In genomic region chrX:8193419-8193723, GRCm38 (mm10) we compare ENCODE assay signal across 8 mouse cellular contexts. TPM values are rescaled to one million over a fixed set of nuclear protein-coding genes. Genes with fewer than 3 reads are reported as not detected.
DNase-seq lines count a peak whose midpoint lies in the region; ATAC-seq and TF ChIP-seq lines count a peak whose summit lies in the region.

Gene Ebp, minus strand, starts transcription at chrX:8193512.

- H3K27me3 ChIP-seq in lung, embryonic 15.5 days, result no peaks in the 10 kb centered on the region
- H3K27me3 ChIP-seq in intestine, postnatal 0 days (replicated peaks; ENCODE audit: control insufficient read depth, insufficient read depth, low read length), result no peaks in the 10 kb centered on the region
- no peaks in the 10 kb centered on the region for H3K27me3 ChIP-seq in liver, adult 2 months (ENCODE audit: control insufficient read depth, insufficient read depth, low read length)
- H3K27me3 ChIP-seq in neural tube, embryonic 15.5 days (replicated peaks), result no peaks in the 10 kb centered on the region

- peak; percentile 25; the same call in 1 of the 2 replicates for ATAC-seq in lung, embryonic 15.5 days (ENCODE audit: borderline replicate concordance, extremely low read depth, low FRiP score, low TSS enrichment)
- 0 out of 2 replicates have a peak, but pooled peaks have one; percentile 17 for ATAC-seq in intestine, postnatal 0 days
- ATAC-seq in neural tube, embryonic 15.5 days (ENCODE audit: low FRiP score), result peak; percentile 79

- H3K9ac ChIP-seq in lung, embryonic 15.5 days, result peak within 1 kb of the TSS; percentile 58
- H3K9ac ChIP-seq in intestine, postnatal 0 days (ENCODE audit: low read depth, low read length), result peak within 1 kb of the TSS; percentile 58
- H3K9ac ChIP-seq in liver, adult 2 months (ENCODE audit: low read depth, low read length), result peak within 1 kb of the TSS; percentile 96
- peak within 1 kb of the TSS; percentile 37 for H3K9ac ChIP-seq in neural tube, embryonic 15.5 days (replicated peaks)

- TF ChIP-seq CTCF in brain, embryonic 14.5 days (IDR thresholded peaks at IDR 0.05; ENCODE audit: borderline replicate concordance, extremely low read depth, insufficient read depth, insufficient read length), result no peak
- TF ChIP-seq CTCF in intestine, postnatal 0 days (IDR thresholded peaks at IDR 0.05; ENCODE audit: low read depth), result no peak
- no peak for TF ChIP-seq CTCF in liver, adult 2 months (IDR thresholded peaks at IDR 0.05; ENCODE audit: low read depth, low read length)

- no peak for TF ChIP-seq POLR2A in brain, embryonic 14.5 days (IDR thresholded peaks at IDR 0.05; ENCODE audit: borderline replicate concordance, extremely low read depth, insufficient read depth, insufficient read length, poor library complexity, severe bottlenecking)
- TF ChIP-seq POLR2A in liver, adult 2 months (IDR thresholded peaks at IDR 0.05; ENCODE audit: extremely low read depth, insufficient read depth, low read length), result no peak

- H3K4me1 ChIP-seq in lung, embryonic 15.5 days, result no peaks in the 10 kb centered on the region
- no peaks in the 10 kb centered on the region for H3K4me1 ChIP-seq in intestine, postnatal 0 days (replicated peaks; ENCODE audit: control insufficient read depth, insufficient read depth, low read length)
- H3K4me1 ChIP-seq in liver, adult 2 months (ENCODE audit: control insufficient read depth, insufficient read depth, low read length), result peaks cover 2% of the 10 kb centered on the region; the same call in 1 of the 2 replicates
- H3K4me1 ChIP-seq in neural tube, embryonic 15.5 days, result peaks cover 5% of the 10 kb centered on the region; the same call in 1 of the 2 replicates

- peaks cover 9% of the 10 kb centered on the region; the same call in 1 of the 2 replicates for H3K79me2 ChIP-seq in liver, adult 2 months (ENCODE audit: control insufficient read depth, insufficient read depth, low read length)

- peak within 1 kb of the TSS; percentile 65 for H3K4me2 ChIP-seq in lung, embryonic 15.5 days
- peak within 1 kb of the TSS; percentile 73 for H3K4me2 ChIP-seq in intestine, postnatal 0 days (replicated peaks; ENCODE audit: low read depth)
- peak within 1 kb of the TSS; percentile 63 for H3K4me2 ChIP-seq in neural tube, embryonic 15.5 days

- no peaks in the 10 kb centered on the region for H3K9me3 ChIP-seq in lung, embryonic 15.5 days
- no peaks in the 10 kb centered on the region for H3K9me3 ChIP-seq in intestine, postnatal 0 days (ENCODE audit: control insufficient read depth)
- no peaks in the 10 kb centered on the region for H3K9me3 ChIP-seq in neural tube, embryonic 15.5 days (replicated peaks)

- no peaks in the 10 kb centered on the region for H3K36me3 ChIP-seq in lung, embryonic 15.5 days
- H3K36me3 ChIP-seq in intestine, postnatal 0 days (ENCODE audit: control insufficient read depth, insufficient read depth), result no peaks in the 10 kb centered on the region
- H3K36me3 ChIP-seq in liver, adult 2 months (ENCODE audit: control insufficient read depth, insufficient read depth, low read length), result no peaks in the 10 kb centered on the region; the same call in 1 of the 2 replicates
- no peaks in the 10 kb centered on the region for H3K36me3 ChIP-seq in neural tube, embryonic 15.5 days

- H3K4me3 ChIP-seq in lung, embryonic 15.5 days, result peak within 1 kb of the TSS; percentile 58
- H3K4me3 ChIP-seq in intestine, postnatal 0 days (ENCODE audit: low read depth, low read length), result peak within 1 kb of the TSS; percentile 61
- H3K4me3 ChIP-seq in liver, adult 2 months (ENCODE audit: insufficient read depth, low read depth, low read length), result peak within 1 kb of the TSS; percentile 99
- peak within 1 kb of the TSS; percentile 48 for H3K4me3 ChIP-seq in neural tube, embryonic 15.5 days (replicated peaks)

- DNase-seq in lung, postnatal 4 days, result no peak
- peak; percentile 53 for DNase-seq in brain, embryonic 14.5 days (ENCODE audit: low read depth)
- peak in 1 of 2 experiments; percentile 4 for DNase-seq in heart, adult 18-20 months
- DNase-seq in liver, adult 2 months (ENCODE audit: extremely low read depth, low read depth, low spot score), result peak; percentile 93
- no peak for DNase-seq in spleen, postnatal 4 days (ENCODE audit: low spot score in 2 of 2)

- peak within 1 kb of the TSS; percentile 67; the same call in 1 of the 2 replicates for H3K27ac ChIP-seq in lung, embryonic 15.5 days
- H3K27ac ChIP-seq in intestine, postnatal 0 days (ENCODE audit: low read depth, low read length), result peak within 1 kb of the TSS; percentile 60; the same call in 1 of the 2 replicates
- peak within 1 kb of the TSS; percentile 99 for H3K27ac ChIP-seq in liver, adult 2 months (replicated peaks; ENCODE audit: insufficient read depth, low read depth, low read length)
- peak within 1 kb of the TSS; percentile 80 for H3K27ac ChIP-seq in neural tube, embryonic 15.5 days (replicated peaks)

- whole genome bisulfite sequencing in lung, embryonic 15.5 days, result 24% methylated on average over 10 of the region's 10 CpGs
- WGBS in intestine, postnatal 0 days, result 26% methylated on average over 10 of the region's 10 CpGs
- 2% methylated on average over 10 of the region's 10 CpGs for WGBS in liver, adult 2 months
- WGBS in neural tube, embryonic 15.5 days, result 23% methylated on average over 10 of the region's 10 CpGs

RNA-seq across cellular contexts. Expression of gene Ebp, which starts in this region (rescaled TPM):
- 33.8 and 41.1 TPM in 2 replicates for polyA plus RNA-seq in lung, embryonic 15.5 days (2015; fragmentation: Nextera tagmentation; extraction: Ambion mirVana)
- 20.0 and 23.7 TPM in 2 replicates for polyA plus RNA-seq in brain, embryonic 14.5 days (2012; rRNA removed)
- 10 to 100 TPM; 17.7 to 20.0 TPM for total RNA-seq in heart, adult 18-20 months (2021)
- polyA plus RNA-seq in intestine, postnatal 0 days (2015; fragmentation: Nextera tagmentation; extraction: Ambion mirVana), result 67.1 and 73.3 TPM in 2 replicates
- total RNA-seq in liver, adult 2 months (2014; rRNA removed), result 243 and 273 TPM in 2 replicates
- 605 and 631 TPM in 2 replicates for polyA plus RNA-seq in liver, adult 2 months (2012; rRNA removed)
- polyA plus RNA-seq in neural tube, embryonic 15.5 days (2015; fragmentation: Nextera tagmentation; extraction: Ambion mirVana), result 32.1 and 36.2 TPM in 2 replicates

Comparison
In these comparisons a context has a peak if more than half of its experiments do, and no peak if none do; other contexts are left out.
1. RNA of gene Ebp (total RNA-seq): 243 to 273 TPM in liver, adult 2 months; 17.7 to 20.0 TPM in heart, adult 18-20 months; every median in the first group is over 10 times any median in the second.
2. ATAC-seq: peak in every context shown above with its lines; median percentile 79 in neural tube, embryonic 15.5 days; 25 in lung, embryonic 15.5 days; 17 in intestine, postnatal 0 days.
3. H3K4me3 ChIP-seq: peak in every context shown above with its lines; median percentile 99 in liver, adult 2 months; 61 in intestine, postnatal 0 days; 58 in lung, embryonic 15.5 days; 48 in neural tube, embryonic 15.5 days.
4. H3K9ac ChIP-seq: peak in every context shown above with its lines; median percentile 96 in liver, adult 2 months; 58 in lung, embryonic 15.5 days; 58 in intestine, postnatal 0 days; 37 in neural tube, embryonic 15.5 days.
5. DNase-seq: peak in brain, embryonic 14.5 days (single experiment) and liver, adult 2 months (single experiment); none in lung, postnatal 4 days (0 of 2) and spleen, postnatal 4 days (0 of 2).
6. Peak in every context shown above with its lines, with median percentiles within 50 percentile points of each other: H3K27ac ChIP-seq and H3K4me2 ChIP-seq.